In genomic region chr4:142165835-142166701, GRCm38 (mm10) we compare ENCODE assay signal across 8 mouse cellular contexts.
DNase-seq lines count a peak whose midpoint lies in the region; ATAC-seq and TF ChIP-seq lines count a peak whose summit lies in the region.
"Had no signal": no experiment of that assay in that cellular context is flagged by ENCODE, and none has a peak within 500 bp of the region (broad histone marks: within the 10 kb centered on the region; RNA-seq: fewer than 3 reads in every experiment).

No protein-coding gene starts in this region.

- in situ Hi-C loops in ES-E14 (cut with MboI; ENCODE audit: low sequenced_read_pairs in 2 of 2, unreplicated experiment in 2 of 2) = no loop called here

- DNase-seq in A20 (ENCODE audit: low read depth, low spot score) (peak; percentile 64), ES-E14 (ENCODE audit: low read depth, low spot score) (peak; percentile 86)
- DNase-seq in gastrocnemius, postnatal 36 days = peak; percentile 34 to 53
- DNase-seq in kidney, adult 9 months = peak; percentile 78
- no peak for DNase-seq in cerebellum, postnatal 25 days

- H3K9ac ChIP-seq in ES-E14 (ENCODE audit: insufficient read depth, low read depth, low read length, poor library complexity, severe bottlenecking) = peak overlapping the region; percentile 41
- peak overlapping the region; percentile 24; the same call in 1 of the 2 replicates for H3K9ac ChIP-seq in lung, embryonic 16.5 days (ENCODE audit: low read length)
- H3K9ac ChIP-seq: embryonic facial prominence, embryonic 12.5 days had no signal

- no peaks in the 10 kb centered on the region for H3K27me3 ChIP-seq in lung, embryonic 16.5 days (ENCODE audit: control insufficient read depth, insufficient read depth, low read depth, low read length)
- H3K27me3 ChIP-seq: embryonic facial prominence, embryonic 12.5 days had no signal

- peaks cover 21 to 49% of the 10 kb centered on the region in 2 experiments for H3K4me1 ChIP-seq in ES-E14 (ENCODE audit: control insufficient read depth in 2 of 2, insufficient read depth in 2 of 2, low read length in 2 of 2, poor library complexity in 1 of 2)
- peaks cover 39% of the 10 kb centered on the region for H3K4me1 ChIP-seq in lung, embryonic 16.5 days (replicated peaks; ENCODE audit: control insufficient read depth, insufficient read depth, low read length)

- peaks cover 8% of the 10 kb centered on the region; the same call in 1 of the 2 replicates for H3K36me3 ChIP-seq in ES-E14 (ENCODE audit: control insufficient read depth, insufficient read depth, low read length, poor library complexity, severe bottlenecking)
- H3K36me3 ChIP-seq in lung, embryonic 16.5 days (ENCODE audit: control insufficient read depth, insufficient read depth, low read length) = 0 out of 2 replicates have a peak, but pooled peaks cover 2% of the 10 kb centered on the region

- H3K4me2 ChIP-seq in lung, embryonic 16.5 days (ENCODE audit: low read depth, low read length) = no peak overlapping the region
- H3K4me2 ChIP-seq: embryonic facial prominence, embryonic 12.5 days had no signal

- intact Hi-C loops in gastrocnemius, postnatal 36 days (cut with DNase I) = no loop called here

- H3K27ac ChIP-seq in ES-E14 (ENCODE audit: insufficient read depth, low read depth, low read length, poor library complexity, severe bottlenecking) = peak overlapping the region; percentile 87
- peak overlapping the region; percentile 69 for H3K27ac ChIP-seq in lung, embryonic 16.5 days (ENCODE audit: low read length)
- H3K27ac ChIP-seq: embryonic facial prominence, embryonic 12.5 days had no signal

- WGBS in lung, embryonic 16.5 days = 29% methylated on average over 18 of the region's 18 CpGs

- peak; percentile 59 for ATAC-seq in lung, embryonic 16.5 days (ENCODE audit: low read depth)
- no peak for ATAC-seq in inflammation-experienced regulatory T-cells, adult 6 months

- peak overlapping the region; percentile 6 to 49; a peak in 3 of 4 replicates for H3K4me3 ChIP-seq in ES-E14 (ENCODE audit: insufficient read depth in 1 of 2, low read depth in 1 of 2, low read length in 2 of 2, poor library complexity in 1 of 2, severe bottlenecking in 1 of 2)
- no peak overlapping the region for H3K4me3 ChIP-seq in lung, embryonic 16.5 days (ENCODE audit: low read length)
- H3K4me3 ChIP-seq: embryonic facial prominence, embryonic 12.5 days had no signal

- H3K9me3 ChIP-seq in ES-E14 (ENCODE audit: control insufficient read depth, insufficient read depth, low read depth, low read length) = no peaks in the 10 kb centered on the region
- H3K9me3 ChIP-seq in lung, embryonic 16.5 days (ENCODE audit: control insufficient read depth, low read length) = 0 out of 2 replicates have a peak, but pooled peaks cover 2% of the 10 kb centered on the region
- H3K9me3 ChIP-seq: embryonic facial prominence, embryonic 12.5 days had no signal

TF ChIP-seq in ES-E14, 5 proteins besides CTCF, POLR2A, EP300 and RAD21:
- TF ChIP-seq CHD2 (IDR thresholded peaks at IDR 0.05; ENCODE audit: low read depth, low read length) (0 out of 2 replicates have a peak, but pooled peaks have one; percentile 46), MAFK (IDR thresholded peaks at IDR 0.05; ENCODE audit: insufficient read depth, low read depth, low read length) (no peak)

Comparison
In these comparisons a context has a peak if more than half of its experiments do, and no peak if none do; other contexts are left out.
1. DNase-seq: peak in A20 (single experiment), ES-E14 (single experiment), gastrocnemius, postnatal 36 days (2 of 2) and kidney, adult 9 months (single experiment); none in cerebellum, postnatal 25 days (0 of 2).